Mouse (Mus musculus) spleen, postnatal 14 days (tissue): ENCODE results near the gene Plin4.

Source experiments
- DNase-seq, 2 experiments: peaks; one replicate each; pipeline ENCODE4 v3.0.0; 2021 to 2022; ENCODE audit warnings: low spot score in 2 of 2

Plin4 gene

GRCm38 (mm10) chr17:56109219-56110051, at the start of gene Plin4:
Plin4 (minus strand) TSS chr17:56109803.
- DNase-seq: no peak

- no peak for DNase-seq
Observed at GRCm38 (mm10) chr17:56153643-56154042, 44.0 kb upstream of the Plin4 start.

- no peak for DNase-seq
Observed at GRCm38 (mm10) chr17:56149897-56150296, 40.3 kb upstream of the Plin4 start.

GRCm38 (mm10) chr17:56148790-56149618, 39.4 kb upstream of the Plin4 start:
- no peak for DNase-seq

- no peak for DNase-seq
Observed at GRCm38 (mm10) chr17:56148280-56148679, 38.7 kb upstream of the Plin4 start.

- DNase-seq: no peak
Observed at GRCm38 (mm10) chr17:56147420-56147819, 37.8 kb upstream of the Plin4 start.

- no peak for DNase-seq
Observed at GRCm38 (mm10) chr17:56146131-56146530, 36.5 kb upstream of the Plin4 start.

GRCm38 (mm10) chr17:56144546-56144945, 34.9 kb upstream of the Plin4 start:
- DNase-seq: no peak

- DNase-seq: no peak
Observed at GRCm38 (mm10) chr17:56141702-56142605, 32.4 kb upstream of the Plin4 start.

- no peak for DNase-seq
Observed at GRCm38 (mm10) chr17:56139858-56140595, 30.4 kb upstream of the Plin4 start, which contains the start of gene Sema6b. Sema6b (minus strand) TSS chr17:56140343.

GRCm38 (mm10) chr17:56139355-56139754, 29.8 kb upstream of the Plin4 start:
- no peak for DNase-seq

GRCm38 (mm10) chr17:56137839-56138613, 28.4 kb upstream of the Plin4 start:
- no peak for DNase-seq

GRCm38 (mm10) chr17:56136558-56136957, 27.0 kb upstream of the Plin4 start:
- DNase-seq: no peak

GRCm38 (mm10) chr17:56134463-56134971, 24.9 kb upstream of the Plin4 start:
- DNase-seq: peak; percentile 56 to 73

GRCm38 (mm10) chr17:56133457-56134363, 24.1 kb upstream of the Plin4 start:
- no peak for DNase-seq

- peak; percentile 50 to 65 for DNase-seq
Observed at GRCm38 (mm10) chr17:56132661-56133060, 23.1 kb upstream of the Plin4 start.

- DNase-seq: peak; percentile 44 to 72
Observed at GRCm38 (mm10) chr17:56131814-56132213, 22.2 kb upstream of the Plin4 start.

- no peak for DNase-seq
Observed at GRCm38 (mm10) chr17:56131136-56131535, 21.5 kb upstream of the Plin4 start.

GRCm38 (mm10) chr17:56128246-56128645, 18.6 kb upstream of the Plin4 start:
- DNase-seq: no peak
